Mouse (Mus musculus): ENCODE results near the gene Rheb.
"Not testable (repeated sequence)": the region's sequence is repeated elsewhere in the genome, so short reads cannot be mapped to it uniquely, and the experiment has no call there.

Gene Rheb

DNA sequence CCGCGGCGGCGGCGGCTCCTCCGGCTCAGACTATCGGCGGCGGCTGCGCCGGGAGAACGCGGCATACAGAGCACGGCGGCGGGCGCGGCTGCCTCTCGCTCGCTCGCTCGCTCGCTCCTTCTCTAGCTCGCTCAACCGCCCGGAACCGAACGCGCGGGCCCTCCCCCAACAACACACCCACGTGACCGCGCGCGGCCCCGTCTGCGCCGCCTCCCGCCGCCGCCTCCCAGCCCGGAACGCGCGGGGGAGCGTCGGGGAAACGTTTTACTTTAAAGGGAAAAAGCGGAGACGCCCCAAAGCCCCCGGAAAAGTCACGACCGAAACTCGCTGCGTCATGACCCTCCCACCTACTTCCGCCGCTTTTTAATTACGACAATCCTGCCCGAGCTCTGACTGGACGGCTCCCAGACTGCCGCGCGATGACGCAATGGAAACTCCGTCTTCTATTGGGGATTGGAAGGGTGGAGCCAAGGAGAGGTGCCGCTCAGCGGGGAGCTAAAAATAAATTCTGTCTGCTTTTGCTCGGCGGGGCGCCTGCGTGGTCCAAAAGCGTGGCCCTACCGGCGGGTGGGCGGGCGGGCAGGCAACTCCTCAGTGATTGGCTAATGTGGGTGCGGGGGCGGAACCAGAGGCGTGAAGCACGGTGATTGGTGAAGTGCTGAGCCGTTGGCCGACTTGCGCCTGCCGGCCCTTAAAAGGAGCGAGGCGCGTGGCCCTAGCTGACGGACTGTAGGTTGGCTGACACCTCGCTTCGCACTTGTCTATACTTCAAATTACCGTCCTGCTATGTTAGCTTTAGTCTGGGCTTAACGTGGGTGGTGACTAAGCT lies at the start of gene Rheb:
Gene Rheb, minus strand, starts transcription at position 351 of the 829 bp plus-strand sequence.
- DNase-seq (ENCODE audit: low read depth, low spot score), result peak; percentile 99

DNA sequence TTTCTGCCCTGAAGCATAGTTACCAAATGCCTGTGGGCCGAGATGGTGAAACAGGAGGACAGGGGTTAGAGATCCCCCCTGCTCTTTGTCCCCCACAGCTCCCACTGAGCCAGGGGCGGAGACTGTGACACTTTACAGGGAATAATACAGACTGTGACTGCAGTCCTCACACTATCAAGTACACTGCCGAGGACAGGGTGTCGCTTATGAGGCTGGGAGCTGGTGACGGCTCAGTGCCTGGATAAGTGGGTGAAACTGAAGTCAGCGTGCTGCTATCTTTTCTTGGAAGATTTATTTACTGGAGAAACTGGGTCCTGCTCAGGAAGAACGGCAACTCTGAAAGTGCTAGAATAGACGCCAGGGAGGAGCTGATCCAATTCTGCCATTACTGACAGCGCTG lies 47.4 kb upstream of the Rheb start:
- DNase-seq (ENCODE audit: low read depth, low spot score), result no peak

DNA sequence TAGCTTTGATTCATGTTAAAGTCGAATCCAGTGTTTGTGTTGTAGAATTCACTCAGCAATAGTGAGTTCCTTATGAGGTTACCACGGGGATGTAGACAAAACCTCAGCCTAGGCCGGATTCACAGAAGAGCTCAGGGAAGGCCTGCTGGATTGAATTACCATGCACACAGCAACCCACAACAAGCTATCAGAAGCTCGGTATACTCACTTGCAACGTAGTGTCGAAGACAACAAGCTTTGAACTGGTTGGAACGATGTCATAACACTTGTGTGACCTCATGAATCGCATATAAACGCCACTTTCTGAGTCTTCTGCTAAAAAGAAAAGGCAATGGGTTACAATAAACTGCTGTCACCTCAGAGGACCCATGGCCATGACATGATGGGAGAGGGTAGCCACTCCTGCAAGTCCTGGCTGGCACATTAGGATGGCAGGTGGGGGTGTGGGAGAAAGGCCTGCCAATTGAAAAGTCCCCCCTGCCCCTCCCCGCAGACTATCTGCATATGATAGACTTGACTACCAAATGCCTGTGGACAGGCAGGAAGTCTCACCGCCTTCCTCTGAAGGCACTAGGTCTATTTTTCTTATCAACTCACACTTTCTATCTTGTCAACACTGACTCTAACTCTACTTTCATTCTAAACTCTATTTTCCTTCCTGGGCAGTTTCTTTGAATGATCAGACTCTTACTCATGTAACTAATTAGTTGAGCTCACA lies 46.6 kb upstream of the Rheb start:
- no peak for DNase-seq (ENCODE audit: low read depth, low spot score)

DNA sequence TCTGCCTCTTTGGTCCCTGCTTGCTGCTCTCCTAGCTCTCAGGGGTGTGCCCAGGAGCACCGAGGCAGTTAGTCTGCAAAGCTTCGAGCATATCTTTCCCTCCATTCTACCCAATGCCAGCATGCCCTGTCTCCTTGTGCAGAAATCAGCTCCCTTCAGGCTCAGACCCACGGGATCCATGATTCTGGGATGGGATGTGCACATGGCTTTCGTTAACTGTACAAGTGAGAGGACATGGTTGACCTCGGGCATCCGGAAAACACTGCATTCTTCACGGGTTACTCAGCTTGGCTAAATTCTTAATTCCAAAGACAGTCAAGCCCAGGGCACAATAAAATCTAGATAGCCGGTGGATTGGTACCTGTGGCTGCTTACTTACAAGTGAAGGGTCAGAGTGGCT lies 44.8 kb upstream of the Rheb start:
- no peak for DNase-seq (ENCODE audit: low read depth, low spot score)

DNA sequence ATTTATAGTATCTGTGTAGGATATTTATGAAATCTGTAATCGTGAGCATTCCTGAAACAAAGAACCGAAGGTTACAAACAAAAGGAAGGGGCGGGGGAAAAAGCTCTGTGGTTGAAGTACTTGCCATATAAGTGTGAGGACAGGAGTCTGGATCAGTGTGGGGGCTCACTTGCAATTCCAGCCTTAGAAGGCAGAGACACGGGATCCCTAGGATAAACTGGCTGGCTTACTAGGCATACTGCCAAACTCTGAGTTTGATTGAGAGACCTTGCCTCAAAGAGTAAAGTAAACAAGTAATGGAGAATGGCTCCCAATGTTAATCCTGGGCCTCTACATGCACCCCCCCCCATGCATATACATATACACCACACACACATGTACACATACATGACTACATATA lies 36.3 kb upstream of the Rheb start:
- no peak for DNase-seq (ENCODE audit: low read depth, low spot score)

DNA sequence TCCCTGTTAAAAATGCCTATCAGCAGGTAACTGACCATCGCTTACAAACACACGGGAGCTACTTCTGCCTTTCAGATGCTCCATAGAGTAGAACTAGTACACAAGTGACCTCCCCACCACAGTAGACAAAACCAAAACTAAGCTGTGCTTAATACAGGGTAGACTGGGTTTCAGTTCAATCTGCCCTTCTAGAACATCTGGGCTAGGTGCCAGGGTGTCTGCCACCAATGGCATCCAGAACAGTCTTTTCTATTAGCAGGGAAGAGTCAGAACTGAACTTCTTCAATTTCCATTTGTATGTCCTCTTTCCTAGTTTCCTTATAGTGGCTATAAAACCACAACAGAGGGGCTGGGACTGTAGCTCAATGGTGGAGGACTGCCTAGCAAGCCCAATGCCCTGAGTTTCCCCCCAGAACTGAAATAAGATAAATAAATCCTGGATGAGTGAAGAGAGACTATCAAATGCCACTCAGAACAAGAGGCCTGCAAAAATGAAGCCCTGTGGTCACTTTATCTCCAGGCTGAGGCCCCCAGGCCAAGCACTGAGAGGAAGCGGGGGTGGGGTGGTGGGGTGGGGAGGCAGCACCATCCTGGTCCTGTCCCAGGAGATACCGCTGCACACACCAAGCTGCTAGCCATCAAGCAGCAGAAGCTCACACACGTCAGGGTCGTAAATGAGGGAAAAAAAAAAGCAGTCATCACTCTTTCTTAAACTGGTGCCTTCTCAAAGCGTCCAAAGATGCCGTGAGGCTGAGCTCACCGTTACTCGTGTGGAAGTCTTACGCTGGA lies 35.6 kb upstream of the Rheb start:
- DNase-seq (ENCODE audit: low read depth, low spot score), result no peak

DNA sequence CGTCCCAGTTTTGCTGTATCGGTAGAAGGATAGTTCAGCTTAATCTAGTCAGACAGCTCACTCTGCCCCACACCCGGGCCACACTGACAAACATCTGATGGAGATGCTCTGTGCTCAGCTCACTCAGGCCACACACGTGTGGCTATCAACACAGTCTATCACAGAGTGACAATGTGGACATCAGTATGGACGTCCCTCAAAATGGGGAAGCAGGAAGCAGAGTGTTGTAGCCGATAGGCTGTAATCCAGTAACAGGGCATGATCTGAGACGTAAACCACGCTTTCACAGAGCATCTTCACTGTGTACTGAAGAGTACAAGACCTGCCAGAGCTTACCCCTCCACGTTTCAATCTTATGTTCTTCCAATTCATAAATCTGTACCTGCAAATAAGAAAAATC lies 34.2 kb upstream of the Rheb start:
- no peak for DNase-seq (ENCODE audit: low read depth, low spot score)

DNA sequence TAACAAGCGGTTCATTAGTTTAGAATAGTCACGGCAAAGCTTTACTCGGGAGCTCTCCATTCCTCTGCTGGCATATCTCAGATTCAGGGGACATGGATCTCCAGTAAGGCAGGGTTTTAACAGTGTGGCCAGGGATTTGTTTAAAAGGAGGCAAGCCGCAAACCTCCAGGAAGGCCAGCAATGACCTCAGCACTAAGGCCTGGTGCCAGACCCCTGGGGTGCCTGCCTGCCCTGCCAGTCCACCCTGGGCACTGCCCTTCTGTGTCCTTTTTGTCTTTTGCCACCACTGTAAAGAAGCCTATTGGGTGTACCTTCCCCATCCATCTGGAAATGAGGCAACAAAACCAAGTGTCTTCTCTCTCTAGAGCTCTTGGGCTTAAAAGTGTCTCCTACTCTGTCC lies 31.7 kb upstream of the Rheb start:
- DNase-seq (ENCODE audit: low read depth, low spot score), result no peak

DNA sequence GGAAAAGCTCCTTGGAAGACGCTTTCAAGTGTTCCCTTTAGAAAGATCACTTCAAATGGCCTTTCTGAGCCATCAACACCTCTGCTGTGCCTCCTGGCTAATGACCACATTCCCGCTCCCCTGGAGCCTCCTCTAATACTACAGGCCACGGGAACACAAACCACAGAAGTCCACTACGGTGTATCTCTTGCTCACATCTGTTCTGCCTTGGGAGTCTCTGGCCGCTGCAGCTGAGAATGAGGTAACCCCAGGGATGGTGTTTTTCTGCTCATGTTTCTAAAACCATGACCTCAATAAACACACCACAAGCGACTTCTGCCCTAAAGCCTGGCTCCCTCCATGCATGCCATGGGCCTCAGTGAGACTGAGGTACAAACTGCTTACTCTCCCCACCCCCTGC lies 30.8 kb upstream of the Rheb start:
- DNase-seq (ENCODE audit: low read depth, low spot score), result no peak

DNA sequence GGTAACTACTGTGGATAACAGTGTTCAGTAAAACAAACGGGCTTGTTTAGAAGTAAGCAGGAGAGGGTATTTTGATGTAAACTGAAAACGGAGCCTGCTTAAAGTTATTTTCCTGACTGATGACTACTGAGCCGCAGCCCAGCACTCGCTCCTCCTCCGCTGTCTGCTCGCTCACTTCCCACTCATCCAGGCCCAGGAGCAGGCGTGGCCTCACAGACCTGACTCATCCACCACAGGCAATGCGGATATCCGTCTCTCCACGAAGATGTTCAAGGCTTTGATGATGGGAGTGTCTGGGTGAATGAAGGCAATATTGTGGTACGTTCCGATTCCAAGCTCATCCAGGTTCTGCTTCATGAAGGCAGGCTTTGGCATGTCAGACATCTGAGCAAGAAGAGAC lies 28.9 kb upstream of the Rheb start:
- DNase-seq (ENCODE audit: low read depth, low spot score), result peak; percentile 49

DNA sequence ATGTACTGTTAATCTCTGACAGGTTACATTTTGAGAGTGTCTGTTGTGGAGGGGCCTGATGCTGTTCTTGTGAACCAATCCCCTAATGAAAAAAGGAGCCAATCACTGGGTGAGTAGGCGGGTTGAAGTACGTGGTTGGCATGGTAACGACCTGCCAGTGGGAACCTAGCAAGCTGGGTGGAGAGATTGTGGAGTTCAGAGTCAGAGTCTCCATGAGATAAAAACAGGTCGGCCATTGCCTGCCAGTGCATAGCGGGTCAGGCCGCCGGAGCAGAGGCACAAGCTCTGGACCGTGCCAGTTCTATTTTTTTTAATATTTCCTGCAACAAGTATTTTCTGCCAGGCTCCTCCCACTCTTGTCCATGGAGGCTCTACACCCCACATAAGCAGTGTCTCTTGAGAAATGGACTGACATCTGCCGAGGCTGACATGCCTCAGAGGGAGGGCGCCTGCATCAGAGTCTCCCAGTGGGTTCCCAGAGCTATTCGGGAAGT lies 27.4 kb upstream of the Rheb start:
- no peak for DNase-seq (ENCODE audit: low read depth, low spot score)

DNA sequence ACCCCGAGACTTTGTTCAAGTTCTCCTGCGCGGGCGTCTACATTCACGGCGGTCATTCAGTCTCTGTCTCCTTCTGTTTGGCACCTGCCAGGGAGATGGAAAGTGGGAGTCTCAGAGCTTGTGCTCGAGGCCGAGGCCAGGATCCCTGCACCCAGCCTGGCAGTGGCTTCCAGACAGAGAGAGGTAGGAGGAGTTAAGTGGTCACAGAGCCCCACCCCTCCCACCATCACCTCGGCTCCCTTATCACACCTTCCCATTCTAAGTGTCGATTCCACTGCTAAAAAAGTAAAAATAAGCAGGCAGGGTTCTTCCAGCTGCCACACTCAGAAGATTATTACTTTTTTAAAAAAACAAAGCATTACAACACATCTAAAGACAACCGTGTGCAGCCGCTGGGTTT lies 21.4 kb upstream of the Rheb start:
- DNase-seq (ENCODE audit: low read depth, low spot score), result no peak

DNA sequence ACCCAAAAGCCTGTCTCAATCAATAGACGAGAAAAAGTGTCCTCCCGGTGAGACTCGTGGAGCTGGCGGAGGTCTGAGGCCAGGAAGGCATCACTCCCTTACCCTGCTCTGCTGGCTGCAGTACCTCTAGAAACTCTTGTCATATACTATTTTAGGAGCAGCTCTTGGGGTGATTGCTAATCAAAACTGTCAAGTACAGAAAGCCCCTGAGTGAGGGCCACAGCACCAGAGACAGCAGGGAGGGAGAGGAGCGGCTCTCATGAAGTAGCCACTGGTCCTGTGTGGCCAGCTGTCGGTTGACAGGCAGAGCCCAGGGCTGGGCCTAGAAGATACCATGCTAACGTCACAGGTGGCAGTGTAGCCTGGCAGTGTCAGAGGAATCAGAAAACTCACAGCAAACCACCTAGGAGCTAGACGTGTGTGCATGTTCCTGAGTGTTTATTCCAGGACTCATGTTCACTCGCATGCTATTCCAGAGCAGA lies 19.1 kb upstream of the Rheb start:
- DNase-seq (ENCODE audit: low read depth, low spot score), result no peak

DNA sequence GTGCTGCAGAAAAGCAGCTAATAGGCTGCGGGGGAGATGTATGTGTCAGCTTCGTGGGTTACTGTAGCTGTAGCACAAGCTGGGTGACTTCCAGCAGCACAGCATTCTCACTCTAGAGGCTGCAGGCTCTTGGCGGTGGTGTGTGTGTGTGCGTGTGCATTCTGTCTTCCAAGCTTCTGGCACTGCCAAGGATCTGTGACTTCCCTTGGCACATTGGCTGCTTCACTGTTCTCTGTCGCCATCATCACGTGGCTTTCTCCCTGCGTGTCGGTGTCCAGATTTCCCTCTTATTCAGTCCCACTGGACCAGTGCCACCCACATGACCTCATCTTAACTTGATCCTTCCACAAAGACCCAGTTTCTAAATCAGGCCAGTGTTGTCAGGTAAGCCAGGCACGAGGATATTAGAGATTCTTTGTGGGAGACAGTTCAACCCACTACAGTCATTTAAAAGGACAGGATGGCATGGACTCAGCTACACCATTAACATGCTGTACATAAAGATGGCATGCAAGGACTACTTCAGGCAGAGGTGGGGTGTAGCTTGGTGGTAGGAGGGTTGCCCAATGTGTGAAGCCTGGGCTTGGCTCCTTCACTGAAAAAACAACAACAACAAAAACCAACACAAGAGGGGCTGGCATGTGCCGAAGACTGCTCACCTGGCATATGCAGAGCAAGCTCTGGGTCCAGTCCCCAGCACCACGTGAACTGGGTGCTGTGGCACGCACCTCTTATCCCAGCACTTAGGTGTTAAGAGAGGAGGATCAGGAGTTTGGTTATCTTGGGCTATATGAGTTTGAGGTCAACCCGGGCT lies 18.4 kb upstream of the Rheb start:
- peak; percentile 90 for DNase-seq (ENCODE audit: low read depth, low spot score)

DNA sequence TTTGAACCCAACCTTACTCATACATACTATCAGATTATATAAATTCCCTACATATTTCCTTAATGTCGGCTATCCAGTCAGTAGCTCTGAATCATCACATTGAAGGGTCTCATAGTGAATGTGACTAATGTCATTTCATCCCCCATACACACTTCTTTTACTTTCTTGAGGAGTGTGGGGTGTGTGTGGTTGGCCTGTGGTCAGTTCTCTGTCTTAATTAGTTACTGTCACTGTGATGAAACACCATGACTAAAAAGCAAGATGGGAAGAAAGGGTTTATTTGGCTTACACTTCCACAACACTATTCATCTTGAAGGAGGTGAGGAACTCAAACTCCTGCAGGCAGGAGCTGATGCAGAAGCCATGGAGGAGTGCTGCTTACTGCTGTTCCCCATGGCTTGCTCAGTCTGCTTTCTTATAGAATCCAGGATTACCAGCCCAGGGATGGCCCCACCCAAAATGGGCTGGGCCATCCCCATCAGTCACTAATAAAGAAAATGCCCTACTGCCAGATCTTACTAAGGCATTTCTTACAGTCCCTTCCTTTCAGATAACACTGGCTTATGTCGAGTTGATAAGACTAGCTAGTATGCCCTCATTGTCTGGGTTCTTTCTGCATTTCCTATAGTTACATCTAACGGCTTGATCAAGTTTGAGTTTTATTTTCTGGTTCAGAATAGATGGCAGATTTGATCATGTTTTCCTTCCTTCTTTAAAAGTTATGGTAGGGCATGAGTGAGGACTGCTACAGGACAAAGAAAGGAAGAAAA lies 17.5 kb upstream of the Rheb start:
- DNase-seq (ENCODE audit: low read depth, low spot score), result no peak

DNA sequence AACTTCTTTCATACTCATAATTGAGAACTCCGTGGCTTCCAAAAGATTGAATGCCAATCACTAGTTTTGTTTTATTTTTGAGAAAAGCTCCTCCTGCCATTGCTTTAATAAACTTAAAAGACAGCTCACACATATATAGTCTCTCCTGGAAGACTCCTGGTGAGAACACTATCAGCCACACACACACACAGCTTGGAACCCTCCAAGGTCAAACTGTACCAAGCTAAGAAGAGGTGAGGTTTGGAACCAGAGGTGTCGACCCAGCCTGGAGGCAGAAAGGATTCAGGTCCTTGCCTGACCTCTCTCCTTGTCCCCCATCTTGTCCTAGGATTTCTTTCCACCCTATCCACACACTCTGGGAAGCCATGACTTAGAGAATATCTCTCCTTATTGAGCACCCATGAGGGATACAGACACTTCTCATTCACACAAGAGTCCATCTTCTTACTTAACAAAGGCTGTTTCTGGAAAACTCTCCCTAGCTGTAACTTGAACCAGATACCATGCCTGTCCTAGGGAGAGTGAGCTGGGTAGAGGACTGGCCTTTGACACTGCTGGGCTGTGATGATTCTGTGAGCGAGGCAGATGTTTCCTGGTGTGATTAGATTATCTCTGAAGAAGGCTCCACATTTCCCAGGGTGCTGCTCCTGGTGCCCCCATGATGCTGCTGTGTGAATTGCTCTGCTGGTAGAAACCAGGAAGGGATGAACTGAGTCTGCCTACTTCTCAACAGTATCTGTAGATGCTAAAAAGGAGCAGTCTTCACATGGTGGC lies 12.6 kb upstream of the Rheb start:
- DNase-seq (ENCODE audit: low read depth, low spot score), result no peak

DNA sequence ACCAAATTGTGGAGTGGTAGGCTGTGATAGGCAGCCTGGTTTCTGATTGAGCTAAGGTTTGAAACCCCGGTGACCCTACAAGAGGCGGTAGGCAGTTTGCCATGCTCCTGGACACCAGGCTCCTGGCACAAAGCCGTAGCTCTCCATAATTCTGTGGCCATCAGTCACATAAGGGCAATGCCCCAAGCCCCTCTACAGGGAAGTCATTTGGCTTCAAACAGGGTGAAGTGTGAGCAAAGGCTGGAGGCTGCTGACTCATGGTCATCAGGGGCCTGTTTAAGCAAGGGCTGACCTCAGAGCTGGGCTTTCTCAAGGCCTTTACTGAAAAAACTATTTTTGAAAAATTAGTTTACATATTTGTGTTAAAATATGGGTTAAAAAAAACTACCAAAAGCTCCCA lies 11.8 kb upstream of the Rheb start:
- no peak for DNase-seq (ENCODE audit: low read depth, low spot score)

DNA sequence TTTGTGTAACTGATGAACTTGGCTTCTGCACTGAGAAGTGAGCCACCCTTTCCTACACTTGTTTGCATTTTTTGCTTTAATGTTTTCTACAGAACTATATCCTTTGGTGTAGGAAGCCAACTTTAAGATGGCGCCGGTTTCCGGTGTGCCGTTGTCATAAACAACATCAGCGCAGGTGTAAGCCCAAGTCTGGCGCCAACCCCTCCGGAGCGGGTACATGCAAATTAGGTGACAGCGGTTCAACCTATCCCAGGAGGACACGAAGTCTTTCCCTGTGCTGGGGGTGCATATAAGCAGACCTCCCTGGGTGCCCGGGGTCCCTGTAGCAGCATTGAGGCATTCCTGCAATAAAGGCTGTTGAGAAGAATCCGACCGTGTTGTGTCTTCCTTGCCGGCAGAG lies 5.8 kb upstream of the Rheb start:
- DNase-seq (ENCODE audit: low read depth, low spot score), result not testable (repeated sequence)

DNA sequence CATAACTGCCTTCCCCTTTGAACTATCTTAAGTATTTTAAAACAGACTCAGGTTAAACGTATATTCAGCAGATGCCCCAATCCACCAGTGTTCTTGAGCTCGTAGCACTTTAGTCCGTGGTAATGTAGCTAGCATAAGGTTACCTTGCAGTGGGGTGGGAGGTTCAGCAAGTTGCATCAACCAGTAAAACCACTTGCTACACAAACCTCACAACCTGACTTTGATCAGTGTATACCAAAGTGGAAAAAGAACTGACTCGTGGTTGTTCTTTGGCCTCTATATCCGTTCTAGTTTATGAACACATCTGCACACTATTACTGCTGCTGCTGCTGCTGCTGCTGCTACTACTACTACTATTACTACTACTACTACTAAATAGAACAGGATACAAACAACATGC lies 1.4 kb upstream of the Rheb start:
- no peak for DNase-seq (ENCODE audit: low read depth, low spot score)

DNA sequence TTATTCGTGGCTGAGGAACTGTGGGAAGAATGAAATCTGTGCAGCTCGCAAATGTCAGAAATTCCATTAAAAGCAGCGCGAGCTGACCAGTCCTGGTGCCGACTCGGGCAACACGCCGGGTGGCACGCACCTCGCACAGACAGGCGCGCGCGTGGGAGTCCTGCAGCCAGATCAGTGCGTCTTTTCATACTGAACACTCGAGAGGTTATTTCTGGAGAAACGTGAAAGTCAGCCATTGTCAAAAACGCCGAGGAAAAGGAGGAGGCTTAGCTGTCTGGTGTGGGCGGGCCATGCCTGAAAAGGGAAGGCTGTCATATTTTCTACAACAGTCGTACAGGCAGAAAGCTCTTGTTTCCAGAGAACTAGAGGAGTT lies 665 bp upstream of the Rheb start:
- no peak for DNase-seq (ENCODE audit: low read depth, low spot score)
